Mouse (Mus musculus): ENCODE results near the gene Sync.

The Sync gene

GRCm38 (mm10) chr4:129287472-129287981, at the start of gene Sync:
Sync (plus strand) TSS chr4:129287617.
- in situ Hi-C loops (cut with MboI, MseI): loop anchor here in 1 of 2 experiments (10.0 kb wide), 1 partner anchor 1267 kb away; no protein-coding TSS in a partner anchor

GRCm38 (mm10) chr4:129237843-129238441, 49.5 kb upstream of the Sync start:
- in situ Hi-C loops (cut with MboI, MseI): no loop called here

GRCm38 (mm10) chr4:129238579-129239016, 48.8 kb upstream of the Sync start:
- in situ Hi-C loops (cut with MboI, MseI): no loop called here

GRCm38 (mm10) chr4:129239075-129239474, 48.3 kb upstream of the Sync start:
- in situ Hi-C loops (cut with MboI, MseI): no loop called here

- in situ Hi-C loops (cut with MboI, MseI): no loop called here
Measured at GRCm38 (mm10) chr4:129241898-129242297, 45.5 kb upstream of the Sync start.

GRCm38 (mm10) chr4:129242327-129242726, 45.1 kb upstream of the Sync start:
- in situ Hi-C loops (cut with MboI, MseI): no loop called here

GRCm38 (mm10) chr4:129242761-129243160, 44.7 kb upstream of the Sync start:
- in situ Hi-C loops (cut with MboI, MseI): no loop called here

- in situ Hi-C loops (cut with MboI, MseI): no loop called here
Measured at GRCm38 (mm10) chr4:129244802-129245201, 42.6 kb upstream of the Sync start.

GRCm38 (mm10) chr4:129246360-129247301, 40.8 kb upstream of the Sync start:
- in situ Hi-C loops (cut with MboI, MseI): no loop called here

- in situ Hi-C loops (cut with MboI, MseI): no loop called here
Measured at GRCm38 (mm10) chr4:129247381-129248242, 39.8 kb upstream of the Sync start.

GRCm38 (mm10) chr4:129248243-129248767, 39.1 kb upstream of the Sync start:
- in situ Hi-C loops (cut with MboI, MseI): no loop called here

GRCm38 (mm10) chr4:129249288-129249687, 38.1 kb upstream of the Sync start:
- in situ Hi-C loops (cut with MboI, MseI): no loop called here

- in situ Hi-C loops (cut with MboI, MseI): no loop called here
Measured at GRCm38 (mm10) chr4:129250759-129251481, 36.5 kb upstream of the Sync start.

GRCm38 (mm10) chr4:129251482-129252125, 35.8 kb upstream of the Sync start:
- in situ Hi-C loops (cut with MboI, MseI): no loop called here

GRCm38 (mm10) chr4:129252492-129252891, 34.9 kb upstream of the Sync start:
- in situ Hi-C loops (cut with MboI, MseI): no loop called here

- in situ Hi-C loops (cut with MboI, MseI): no loop called here
Measured at GRCm38 (mm10) chr4:129254571-129254970, 32.8 kb upstream of the Sync start.

- in situ Hi-C loops (cut with MboI, MseI): no loop called here
Measured at GRCm38 (mm10) chr4:129256450-129257380, 30.7 kb upstream of the Sync start.

GRCm38 (mm10) chr4:129259101-129259500, 28.3 kb upstream of the Sync start:
- in situ Hi-C loops (cut with MboI, MseI): no loop called here

- in situ Hi-C loops (cut with MboI, MseI): loop anchor here in 1 of 2 experiments (10.0 kb wide), 1 partner anchor 1304 kb away; no protein-coding TSS in a partner anchor
Measured at GRCm38 (mm10) chr4:129260678-129261077, 26.7 kb upstream of the Sync start.
